Mouse (Mus musculus): ENCODE data around the gene Memo1.
"Not testable (repeated sequence)": the region's sequence is repeated elsewhere in the genome, so short reads cannot be mapped to it uniquely, and the experiment has no call there.

The Memo1 gene

DNA sequence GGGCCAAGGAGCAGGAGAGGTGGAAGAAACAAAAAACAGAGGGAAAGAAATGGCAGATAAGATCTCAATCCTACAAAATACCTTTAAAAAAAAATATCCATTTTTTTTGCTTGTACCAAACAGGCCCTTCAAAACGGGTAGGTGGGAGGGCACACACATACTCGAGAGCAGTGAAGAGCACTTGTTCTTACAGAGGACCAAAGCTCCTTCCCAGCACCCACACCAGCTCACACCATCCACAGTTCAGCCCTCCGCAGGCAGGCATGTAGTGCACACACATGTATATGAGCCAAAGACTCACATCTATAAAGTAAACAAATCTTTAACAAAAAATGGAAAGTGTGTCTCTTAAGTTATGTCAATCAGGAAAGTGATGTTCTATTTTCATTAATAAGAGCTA is 52.5 kb downstream of the Memo1 start:
- DNase-seq, result no peak

DNA sequence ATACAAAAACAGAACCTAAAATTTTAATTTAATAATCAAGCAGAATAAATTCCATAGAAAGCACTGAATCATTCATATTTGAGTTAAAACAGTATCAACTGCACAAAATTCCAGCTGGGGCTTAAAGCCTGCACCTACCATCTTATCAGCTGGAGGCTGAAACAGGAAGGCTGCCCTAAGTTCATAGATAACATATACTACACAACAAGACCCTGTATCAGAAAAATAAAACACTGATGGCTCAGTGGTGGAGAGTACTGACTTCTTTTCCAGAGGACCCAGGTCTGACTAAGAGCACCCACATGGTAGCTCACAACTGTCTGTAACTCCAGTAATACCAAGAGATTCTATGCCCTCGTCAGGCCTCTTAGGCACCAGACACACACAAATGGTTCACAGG is 55.0 kb downstream of the Memo1 start:
- no peak for DNase-seq

DNA sequence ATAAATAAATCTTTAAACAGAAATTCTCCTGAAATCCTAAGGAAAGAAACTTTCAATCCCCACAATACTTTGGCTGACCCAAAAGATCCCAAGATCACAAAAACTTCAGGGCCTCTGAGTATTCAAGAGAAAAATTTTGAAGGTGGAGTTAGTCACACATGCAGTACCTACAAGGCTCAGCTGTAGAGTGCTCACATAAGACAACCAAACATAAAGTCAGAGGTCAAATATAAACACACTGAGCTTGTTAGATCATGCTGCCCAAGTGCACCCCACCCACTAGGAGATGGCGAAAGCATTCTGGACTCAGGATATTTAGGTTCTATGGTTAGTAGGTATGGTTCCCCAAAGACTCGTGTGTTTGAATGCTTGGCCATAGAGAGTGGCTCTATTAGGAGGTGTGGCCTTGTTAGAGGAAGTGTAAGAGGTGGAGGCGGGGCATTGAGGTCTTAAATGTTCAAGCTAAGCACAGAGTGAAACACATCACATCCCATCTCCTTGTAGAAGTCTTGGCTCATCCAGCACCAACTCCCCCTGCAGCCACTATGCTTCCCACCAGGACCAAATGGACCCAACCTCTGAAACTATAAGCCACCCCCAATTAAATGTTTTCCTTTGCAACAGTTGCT is 67.1 kb downstream of the Memo1 start:
- no peak for DNase-seq

DNA sequence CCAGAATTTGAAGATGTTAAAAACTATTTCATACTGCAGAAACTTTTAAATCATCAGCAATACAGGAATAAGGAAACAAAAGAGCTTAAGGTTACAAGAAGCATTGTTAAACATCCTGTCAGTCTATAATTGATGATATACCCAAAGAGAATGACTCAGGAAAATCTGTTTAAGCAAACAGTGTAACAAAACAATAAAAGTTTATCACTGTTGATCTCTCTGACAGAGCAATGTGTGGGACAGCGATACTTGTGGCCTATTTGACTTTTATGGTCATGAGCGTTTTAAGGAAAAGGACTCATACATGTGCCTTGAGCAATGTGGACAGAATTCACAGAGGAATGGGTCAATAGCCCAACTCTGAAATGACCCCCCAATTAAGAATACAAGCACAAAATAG is 78.0 kb downstream of the Memo1 start:
- no peak for DNase-seq

DNA sequence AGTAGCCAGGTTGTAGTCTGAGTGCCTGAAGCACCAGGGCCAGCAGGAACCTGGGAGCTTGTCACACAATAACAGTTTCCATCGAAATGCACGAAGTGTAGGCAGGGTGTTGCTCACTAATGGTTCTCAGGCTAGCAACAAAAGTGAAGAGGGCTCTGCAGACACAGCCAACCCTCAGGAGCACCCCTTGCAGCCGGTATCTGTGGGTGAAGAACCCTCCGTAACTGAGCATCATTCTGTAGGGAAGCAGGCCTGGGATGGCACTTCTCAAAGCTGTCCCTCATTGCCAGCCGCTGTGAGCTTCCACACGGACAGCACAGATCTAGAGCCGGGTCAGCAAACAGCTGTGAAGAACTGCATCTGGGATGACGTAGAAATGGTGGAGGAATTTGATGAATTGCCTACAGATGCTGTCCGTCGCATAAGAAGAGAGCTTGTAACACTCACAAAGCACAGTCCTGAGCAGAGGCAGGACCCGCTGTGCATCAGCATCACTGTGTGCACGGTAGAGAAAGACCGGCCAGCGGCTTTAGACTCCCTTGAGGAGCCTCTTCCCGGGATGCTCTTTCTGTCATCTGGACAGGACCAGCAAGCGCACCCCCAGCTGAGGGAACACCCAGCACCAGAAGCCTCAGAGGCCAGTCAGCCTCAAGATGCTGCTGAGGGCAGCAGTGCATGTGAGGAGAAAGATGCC is 82.3 kb downstream of the Memo1 start:
- not testable (repeated sequence) for DNase-seq

DNA sequence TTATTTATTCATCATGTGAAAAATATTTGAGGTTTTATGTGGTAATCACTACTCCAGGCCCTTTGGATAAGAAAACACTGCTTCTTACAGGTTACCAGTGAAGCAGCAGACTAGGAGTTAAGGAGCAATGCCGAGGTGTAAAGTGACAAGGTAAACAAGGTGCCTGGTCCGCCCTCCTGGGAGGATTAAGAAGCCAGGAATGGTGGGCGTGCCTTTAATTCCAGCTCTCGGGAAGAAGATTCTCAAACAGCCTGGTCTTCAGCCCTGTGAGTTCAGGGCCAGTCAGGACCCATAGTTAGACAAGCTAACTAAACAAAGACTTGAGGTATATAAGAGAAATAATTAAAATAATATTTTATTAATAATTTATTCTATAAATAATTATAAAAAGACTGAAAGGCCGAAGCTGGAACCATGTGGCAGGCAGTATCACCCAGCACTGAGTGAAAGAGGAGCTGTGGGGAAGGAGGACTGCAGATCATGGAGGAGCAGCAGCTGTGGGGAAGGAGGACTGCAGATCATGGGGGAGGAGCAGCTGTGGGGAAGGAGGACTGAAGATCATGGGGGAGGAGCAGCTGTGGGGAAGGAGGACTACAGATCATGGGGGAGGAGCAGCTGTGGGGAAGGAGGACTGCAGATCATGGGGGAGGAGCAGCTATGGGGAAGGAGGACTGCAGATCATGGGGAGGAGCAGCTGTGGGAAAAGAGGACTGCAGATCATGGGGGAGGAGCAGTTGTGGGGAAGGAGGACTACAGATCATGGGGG is 86.0 kb downstream of the Memo1 start:
- no peak for DNase-seq

DNA sequence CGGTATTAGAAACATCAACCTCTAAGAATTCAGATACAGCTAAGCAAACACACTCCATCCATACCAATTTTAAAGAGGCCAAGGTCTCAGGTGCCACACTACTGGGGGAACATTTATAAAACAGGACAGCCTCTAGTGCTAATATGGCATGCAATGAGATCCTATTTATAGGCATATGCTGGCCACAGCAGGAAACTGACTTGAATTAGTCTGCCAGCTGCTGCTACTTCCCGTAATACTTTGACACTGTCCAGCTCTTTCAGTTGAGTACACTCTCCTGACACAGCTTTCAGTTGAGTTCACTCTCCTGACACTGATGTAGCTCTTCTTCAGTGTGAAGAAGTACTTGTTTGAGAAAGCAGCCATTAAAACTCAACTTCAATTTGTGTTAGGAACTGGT is 99.4 kb downstream of the Memo1 start:
- peak; percentile 15 to 20 for DNase-seq

DNA sequence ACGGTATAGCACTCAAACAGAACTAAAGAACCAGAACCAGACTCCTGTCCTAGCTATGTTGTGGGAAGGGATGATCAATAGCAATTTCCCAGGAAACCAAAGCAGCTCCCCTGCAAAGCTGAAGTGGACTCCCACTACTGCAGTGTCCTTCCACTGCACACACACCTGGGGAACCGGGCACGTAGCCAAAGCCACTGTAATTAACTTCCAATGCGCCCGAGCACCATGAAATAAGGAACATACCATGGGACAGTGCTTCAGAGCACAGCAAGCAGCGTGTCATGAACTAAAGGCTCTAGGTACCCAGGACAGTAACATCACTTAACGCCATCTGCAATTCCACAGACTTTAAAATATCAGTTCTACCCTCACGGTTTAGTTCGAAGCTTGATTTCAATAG is 100.6 kb downstream of the Memo1 start:
- DNase-seq, result peak in 1 of 2 experiments; percentile 18

DNA sequence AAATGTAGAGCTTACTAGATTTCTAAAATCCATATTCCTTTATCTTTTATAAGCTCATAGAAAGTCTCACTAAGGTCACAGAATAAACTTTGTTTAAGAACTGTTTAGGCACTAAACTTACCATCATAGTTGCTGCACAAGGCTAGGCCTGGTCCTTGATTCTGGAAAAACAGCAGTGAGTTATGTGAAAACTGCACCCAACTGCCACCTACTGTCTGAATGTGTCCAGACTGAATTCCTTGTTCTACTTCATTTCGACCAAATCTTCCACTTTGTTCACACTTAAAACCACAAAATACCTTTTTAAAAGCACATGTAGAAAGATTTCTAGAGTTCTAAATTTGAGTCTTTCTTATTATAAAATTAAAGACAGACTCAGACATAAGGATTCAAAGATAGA is 101.9 kb downstream of the Memo1 start:
- DNase-seq, result peak; percentile 18 to 27

DNA sequence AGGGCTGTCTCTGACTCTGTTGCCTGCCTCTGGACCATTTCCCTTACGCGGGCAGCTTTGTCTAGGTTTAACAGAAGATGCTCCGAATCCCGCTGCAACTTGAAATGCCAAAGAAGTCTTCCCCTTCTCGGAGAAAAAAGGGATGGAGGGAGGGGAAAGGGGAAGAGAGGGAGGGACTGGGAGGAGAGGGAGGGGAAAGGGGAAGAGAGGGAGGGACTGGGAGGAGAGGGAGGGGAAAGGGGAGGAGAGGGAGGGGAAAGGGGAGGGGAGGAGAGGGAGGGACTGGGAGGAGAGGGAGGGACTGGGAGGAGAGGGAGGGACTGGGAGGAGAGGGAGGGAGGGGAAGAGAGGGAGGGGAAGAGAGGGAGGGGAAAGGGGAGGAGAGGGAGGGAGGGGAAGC is 103.9 kb downstream of the Memo1 start:
- no peak for DNase-seq

DNA sequence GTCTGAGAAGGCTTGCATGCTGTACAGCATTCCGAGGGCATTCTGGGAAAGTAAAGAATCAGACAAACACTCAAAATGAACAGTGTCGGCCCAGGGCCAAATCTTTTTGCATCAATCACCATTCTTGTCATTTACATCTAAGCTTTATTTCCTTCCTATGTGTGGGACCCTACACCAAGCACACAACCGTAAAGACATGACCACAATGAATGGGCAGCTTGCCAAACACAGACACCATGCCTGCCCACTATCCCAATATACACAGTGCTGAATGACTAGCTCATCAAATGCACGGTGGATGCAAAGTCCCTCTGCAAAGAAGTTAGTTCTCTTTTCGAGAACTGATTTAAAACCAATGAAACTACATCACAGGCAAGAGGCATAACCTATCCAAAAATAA is 109.1 kb downstream of the Memo1 start:
- peak; percentile 17 to 29 for DNase-seq

DNA sequence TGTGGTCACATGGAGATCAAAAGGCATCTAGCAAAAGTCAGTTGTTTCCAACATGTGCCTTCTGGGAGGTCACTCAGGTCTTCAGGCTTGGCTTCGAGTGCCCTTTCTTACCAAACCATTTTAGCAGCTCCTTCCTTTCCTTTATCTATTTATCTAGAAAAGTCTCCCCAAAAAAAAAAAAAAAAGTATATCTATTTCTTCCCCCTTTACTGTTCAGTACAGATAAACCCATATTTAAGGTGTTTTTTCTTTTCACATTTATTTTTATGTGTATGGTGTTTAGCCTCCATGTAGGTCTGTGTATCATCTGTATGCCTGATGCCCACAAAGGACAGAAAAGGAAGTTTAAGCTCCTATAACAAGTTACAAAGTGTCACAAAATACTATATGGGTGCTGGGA is 110.6 kb downstream of the Memo1 start:
- no peak for DNase-seq

DNA sequence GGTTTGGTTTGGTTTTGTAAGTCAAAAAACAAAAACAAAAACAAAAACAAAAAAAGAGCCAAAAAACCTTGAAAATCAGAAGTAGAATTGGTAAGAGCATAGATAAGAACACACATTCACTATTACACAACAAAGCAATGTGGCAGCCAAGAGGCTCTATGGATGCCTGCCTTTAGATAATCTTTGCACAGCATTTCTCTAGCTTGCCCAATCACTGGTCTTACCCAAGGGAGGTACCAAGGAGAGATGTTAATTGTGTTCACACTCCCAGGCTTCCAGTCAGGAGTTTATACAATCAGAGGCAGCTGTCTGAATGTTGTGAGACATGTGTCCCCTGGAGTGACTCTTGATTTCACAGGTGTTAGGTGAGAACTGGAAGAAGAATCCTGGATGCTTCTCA is 114.4 kb downstream of the Memo1 start:
- DNase-seq, result no peak

DNA sequence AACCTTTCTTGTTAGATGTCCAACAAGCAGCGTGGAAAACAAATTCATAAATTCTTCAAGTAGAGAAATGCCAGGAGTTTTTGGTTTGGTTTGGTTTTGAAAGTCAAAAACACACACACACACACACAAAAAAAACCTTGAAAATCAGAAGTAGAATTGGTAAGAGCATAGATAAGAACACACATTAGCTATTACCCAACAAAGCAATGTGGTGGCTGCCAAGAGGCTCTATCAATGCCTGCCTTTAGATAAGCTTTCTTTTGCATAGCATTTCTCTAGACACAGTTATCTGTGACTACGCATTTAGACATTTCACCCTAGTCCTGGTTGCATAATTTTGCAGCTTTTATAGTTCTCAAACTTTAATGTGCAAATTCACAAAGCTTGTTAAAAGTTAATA is 115.7 kb downstream of the Memo1 start:
- DNase-seq, result not testable (repeated sequence)

DNA sequence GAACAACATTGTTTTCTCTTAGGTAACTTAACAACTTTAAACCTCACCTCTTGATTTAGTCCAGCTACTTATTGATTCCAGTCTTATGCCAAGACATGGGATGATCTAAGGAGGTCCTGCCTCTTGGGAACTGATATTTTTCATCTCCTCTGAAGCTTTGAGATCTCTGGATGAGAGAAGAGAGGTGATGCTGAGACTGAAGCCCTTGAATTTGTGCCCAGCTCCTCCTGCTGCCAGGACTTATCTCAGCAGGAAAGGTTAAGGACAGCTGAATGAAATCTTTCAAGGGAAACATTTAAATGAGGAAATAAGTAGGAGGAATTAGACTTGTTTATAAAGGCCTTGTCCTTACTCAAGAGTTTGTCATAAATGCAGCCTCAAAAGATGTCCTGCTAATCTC is 121.6 kb downstream of the Memo1 start:
- peak; percentile 21 to 35 for DNase-seq

DNA sequence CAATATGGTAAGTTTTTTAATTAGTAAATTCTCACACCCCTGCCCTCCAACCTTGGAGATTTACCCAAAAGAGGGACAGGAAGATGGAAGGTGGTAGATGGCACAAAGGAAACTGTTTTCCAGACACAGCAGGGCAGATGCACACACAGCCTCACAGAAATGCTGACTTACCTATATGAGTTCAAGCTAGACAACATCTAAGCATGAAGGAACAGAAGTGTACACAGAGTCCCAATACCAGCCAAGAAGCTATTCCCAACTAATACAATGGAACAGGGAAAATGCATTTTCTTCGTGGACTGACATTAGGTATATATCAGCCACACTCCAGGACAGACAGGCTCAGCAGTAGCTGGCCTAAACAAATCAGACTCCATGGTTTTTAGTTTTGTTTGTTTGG is 122.5 kb downstream of the Memo1 start:
- no peak for DNase-seq

DNA sequence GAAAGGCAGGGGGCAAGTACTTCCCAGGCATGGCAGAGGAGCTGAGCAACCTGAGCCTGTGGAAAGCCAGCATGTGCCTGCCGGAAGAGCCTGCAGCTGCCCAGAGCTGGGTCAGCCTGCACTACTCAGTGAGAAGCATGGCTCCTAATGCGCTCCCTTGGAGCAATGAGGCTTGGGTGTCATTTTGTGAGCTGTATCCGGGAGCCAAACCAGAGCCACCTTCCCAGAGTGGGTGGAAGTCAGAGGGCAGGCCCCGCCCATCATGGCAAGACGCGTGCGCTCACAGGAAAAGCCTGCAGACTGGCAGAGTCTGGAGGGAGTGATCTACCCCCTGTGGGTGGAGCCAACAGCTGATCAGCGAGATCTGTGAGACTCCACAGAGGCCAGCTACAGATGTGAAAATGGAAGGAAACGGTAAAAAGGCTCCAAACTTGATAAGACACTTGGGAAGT is 135.9 kb downstream of the Memo1 start:
- DNase-seq, result peak; percentile 7 to 26

DNA sequence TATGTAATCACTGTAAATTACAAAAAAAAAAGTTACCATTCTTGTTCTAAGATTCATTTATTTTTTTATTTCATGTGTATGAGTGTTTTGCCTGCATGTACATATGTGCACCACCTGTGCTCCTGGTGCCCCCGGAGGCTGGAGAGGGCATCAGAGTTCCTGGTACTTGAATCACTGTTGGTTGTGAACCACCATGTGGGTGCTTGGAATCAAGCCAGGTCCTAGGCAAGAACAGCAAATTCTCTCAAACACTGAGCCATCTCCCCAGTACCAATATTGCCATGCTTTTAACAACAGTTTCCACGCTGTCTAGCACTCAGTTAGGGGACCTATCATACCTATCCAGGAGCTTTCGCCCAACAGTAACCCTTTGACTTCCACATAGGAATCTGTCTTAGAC is 137.2 kb downstream of the Memo1 start:
- DNase-seq, result peak; percentile 14 to 18

All from cerebellum, postnatal 14 days (tissue).